Mouse (Mus musculus) gastrocnemius, adult 8-10 months (tissue): ENCODE results near the gene Kirrel. TPM values are rescaled to one million over a fixed set of nuclear protein-coding genes. Genes with fewer than 3 reads are reported as not detected.

Experiments
- DNase-seq, 2 experiments: peaks; one replicate each; pipeline ENCODE4 v3.0.0; 2022; ENCODE audit warnings: low spot score in 2 of 2
- total RNA-seq, 4 experiments: library from RNA; stranded (reverse); gene quantifications; 2 replicates each; pipeline ENCODE4 v1.2.4; 2022

Kirrel gene
- total RNA-seq, result 1 to 10 TPM; 1.9 to 4.3 (median 3.0) TPM

DNA sequence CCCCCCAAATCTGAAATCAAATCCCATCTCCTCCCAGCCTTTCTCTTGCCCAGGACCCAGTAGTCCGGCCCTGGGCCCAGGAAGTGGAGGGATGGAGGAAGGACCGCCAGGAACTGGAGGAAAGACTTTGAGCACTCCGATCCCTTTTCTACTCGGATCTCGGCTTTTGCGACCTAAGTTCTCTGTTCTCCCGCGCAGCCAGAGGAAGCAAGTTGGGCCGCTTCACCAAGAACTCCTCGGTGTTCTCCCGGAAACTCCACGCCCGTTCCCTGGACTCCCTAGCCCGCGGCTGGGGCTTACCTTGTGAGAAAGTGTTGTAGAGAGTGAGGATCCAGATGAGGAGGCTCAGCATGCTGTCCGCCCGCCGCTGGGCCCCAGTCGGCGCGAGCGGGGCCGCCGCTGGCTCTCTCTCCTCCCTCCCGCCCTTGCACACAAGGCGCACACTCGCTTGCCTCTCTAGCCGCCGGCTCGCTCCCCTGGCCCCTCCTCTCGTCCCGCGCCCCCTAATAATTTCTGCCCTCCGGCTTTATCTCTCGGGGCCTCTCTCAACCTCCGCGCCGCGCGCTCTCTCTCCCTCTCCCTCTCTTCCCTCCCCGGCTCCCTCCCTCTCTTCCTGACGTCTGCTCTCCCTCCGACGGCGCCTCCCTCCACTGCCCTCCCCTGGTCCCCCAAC, at the start of gene Kirrel:
TSS of gene Kirrel (minus strand) at position 652 of the 673 bp plus-strand sequence.
- DNase-seq, result peak; percentile 53 to 68

DNA sequence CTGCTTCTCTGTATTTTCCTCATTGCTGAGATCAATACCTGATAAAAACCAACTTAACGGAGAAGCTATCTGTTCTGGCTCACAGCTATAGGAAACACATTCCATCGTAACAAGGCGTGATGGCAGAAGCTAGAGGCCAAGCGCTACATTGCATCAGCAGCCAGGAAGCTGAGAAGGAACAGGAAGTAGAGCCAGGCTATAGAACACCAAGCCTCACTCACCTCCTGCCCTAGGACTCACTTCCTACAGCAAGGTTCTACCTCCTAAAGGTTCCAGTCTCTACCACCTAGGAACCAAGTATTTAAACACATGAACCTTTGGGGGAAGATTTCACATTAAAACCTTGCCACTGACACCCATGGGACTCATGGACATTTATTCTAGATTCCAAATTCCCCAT, 49.1 kb upstream of the Kirrel start:
- no peak for DNase-seq

DNA sequence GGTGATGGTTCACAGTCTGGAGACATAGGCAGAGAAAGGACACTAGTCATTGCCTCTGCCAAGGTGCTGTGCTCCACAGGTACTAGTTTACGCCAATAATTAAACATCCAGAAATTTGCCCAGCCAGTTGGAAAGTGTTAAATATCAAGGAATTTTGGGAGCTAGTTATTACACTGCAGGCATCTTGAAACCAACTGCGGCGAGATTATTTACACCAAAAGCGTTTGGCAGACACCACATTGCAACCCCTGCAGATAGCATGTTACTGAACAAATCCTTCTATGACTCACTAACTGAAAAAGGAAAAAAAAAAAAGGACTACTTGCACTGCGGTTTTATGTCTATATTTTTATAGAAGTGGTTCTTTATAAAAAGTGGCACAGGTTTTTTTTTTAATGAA, 47.8 kb upstream of the Kirrel start:
- DNase-seq, result no peak

DNA sequence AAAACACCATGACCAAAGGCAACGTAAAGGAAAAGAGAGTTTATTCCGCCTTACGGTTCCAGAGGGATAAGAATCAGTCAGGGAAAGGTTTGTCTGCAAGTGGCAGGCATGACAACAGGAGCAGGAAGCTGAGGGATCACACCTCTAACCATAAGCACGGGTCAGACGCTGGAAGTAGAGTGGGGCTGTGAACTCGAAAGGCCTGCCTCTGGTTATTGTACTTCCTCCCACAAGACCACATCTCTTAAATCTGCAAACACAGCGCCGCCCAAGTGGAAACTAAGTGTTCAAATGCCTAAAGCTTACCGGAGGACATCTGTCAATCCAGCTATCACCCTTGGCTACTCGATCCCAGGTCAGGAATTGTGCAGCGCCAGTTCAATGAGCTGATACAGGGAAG, 40.6 kb upstream of the Kirrel start:
- no peak for DNase-seq

DNA sequence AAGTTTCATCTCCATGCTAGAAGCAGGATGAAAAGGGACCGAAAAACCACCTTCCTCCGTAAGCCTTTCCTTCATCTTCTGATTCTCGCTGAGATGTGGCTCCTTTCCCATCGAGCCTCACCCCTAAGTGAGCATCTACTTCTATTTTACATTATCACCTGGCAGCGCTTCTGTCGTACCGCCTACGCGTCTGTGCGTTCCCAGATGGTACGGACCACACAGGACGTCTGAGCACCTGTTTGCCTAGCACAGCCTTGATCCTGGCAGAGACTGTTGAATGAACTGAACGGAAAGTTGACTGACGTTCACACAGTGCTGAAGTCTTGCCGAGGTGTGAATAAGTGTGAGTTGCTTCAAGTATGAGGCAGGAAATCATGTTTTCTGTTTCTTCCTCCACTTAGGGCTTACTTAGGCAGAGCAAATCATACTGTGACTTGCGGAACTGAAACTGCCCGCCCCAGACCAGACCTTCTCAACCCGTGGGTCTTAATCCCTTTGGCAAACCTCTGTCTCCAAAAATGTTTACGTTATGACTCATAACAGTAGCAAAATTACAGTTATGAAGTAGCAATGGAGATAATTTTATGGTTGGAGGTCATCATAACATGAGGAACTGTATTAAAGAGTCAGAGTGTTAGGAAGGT, 39.8 kb upstream of the Kirrel start:
- no peak for DNase-seq

DNA sequence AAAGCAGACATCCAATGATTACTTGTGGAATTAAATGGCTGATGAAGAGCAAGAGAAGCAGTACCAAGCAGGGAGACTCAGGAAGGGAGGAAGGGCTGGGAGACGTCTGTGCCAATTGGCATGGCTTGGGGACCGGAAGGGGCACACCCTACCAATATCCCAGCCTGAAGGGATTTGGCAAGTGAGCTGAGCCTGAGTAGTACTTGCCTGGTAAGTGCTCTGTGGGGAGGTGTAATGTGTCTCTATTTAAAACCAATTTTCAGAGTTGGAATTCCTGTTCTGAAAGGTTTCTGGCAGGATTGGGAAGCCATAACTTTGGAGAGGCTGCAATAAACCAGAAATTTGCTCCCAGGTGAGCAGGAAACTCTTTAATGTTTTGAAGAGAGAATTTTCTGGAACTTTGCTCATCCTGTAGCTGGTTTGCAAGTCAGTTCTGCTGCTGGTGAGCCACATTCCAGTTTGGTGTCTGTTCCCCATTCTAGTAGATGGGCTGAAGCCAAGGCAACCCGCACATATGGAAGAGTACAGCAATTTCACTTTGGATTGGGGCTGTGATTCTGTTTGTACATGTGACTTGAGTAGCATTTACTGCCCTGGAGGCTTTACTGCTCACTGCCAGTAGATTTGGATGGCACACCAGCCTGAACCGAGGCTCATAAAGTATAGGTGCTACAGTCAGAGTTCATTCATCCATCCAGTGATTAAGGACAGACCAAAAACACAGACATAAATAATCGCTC, 32.0 kb upstream of the Kirrel start:
- DNase-seq, result no peak

DNA sequence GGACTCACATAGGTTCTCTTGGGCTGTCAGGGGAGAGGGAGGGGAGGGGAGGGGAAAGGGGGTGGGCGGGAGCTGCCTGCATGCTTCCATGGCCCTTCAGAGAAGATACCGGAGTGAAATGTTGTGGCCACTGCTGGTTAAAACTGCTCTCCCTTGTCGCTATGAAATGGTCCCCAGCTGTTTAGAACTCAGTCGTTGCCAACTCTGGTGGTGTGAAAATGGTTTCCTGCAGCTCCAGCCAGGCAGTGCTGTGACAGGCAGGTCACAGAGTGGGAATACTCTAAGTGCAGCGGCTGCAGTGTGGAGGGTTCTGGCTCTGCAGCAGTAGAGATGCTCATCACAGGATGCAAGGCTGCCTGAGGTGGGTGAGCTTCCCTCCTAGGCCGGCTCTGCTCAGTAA, 22.1 kb upstream of the Kirrel start:
- no peak for DNase-seq

DNA sequence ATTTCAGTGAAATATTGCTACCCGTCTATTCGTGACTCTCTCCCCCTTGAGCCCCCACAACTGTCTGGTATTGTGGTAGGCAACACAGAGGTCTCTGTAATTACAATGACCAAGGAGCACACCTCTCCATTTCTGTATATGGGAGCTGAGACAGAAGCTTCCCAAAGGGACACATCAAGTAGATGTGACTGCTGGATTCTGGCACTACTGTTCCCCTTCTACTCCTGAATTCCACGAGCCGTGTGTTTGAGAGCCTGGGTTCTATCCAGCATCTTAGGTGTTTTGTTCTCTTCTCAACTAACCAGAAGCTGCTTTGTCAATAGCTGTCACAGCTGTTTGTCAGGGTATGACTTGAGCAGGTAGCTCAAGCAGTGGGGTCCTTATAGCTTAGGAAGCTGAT, 20.5 kb upstream of the Kirrel start:
- DNase-seq, result no peak

DNA sequence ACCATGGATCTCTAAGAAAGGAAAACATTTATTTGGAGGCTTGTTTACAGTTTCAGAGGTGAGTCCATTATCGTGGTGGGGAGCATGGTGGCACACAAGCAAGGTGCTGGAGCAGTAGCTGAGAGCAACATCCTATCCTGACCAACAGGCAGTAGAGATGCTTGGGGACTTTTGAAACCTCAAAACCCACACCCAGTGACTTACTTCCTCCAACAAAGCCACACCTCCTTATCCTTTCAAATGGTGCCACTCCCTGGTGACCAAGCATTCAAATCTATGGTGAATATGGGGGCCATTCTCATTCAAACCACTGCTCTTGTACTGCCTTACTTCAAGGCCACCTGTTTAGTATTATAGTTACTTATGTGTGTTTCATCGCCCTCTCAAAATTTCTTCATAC, 20.0 kb upstream of the Kirrel start:
- DNase-seq, result no peak

DNA sequence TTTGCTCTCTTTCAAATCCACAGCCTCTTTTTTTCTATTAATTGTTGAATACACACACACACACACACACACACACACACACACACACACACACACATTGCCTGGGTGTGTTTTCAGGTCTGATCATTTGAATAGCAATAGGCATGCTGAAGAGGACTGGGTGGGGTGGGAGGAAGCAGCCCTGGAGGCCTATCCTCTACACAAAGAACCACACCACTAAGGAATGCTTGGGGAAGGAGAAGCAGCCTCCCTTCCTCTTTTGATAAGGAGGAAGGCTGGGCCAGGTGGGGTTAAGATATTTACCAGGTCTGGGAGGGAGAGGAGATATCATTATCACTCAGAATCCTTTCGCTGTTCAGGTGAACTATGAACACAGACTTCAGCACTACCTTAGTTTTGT, 19.2 kb upstream of the Kirrel start:
- no peak for DNase-seq

DNA sequence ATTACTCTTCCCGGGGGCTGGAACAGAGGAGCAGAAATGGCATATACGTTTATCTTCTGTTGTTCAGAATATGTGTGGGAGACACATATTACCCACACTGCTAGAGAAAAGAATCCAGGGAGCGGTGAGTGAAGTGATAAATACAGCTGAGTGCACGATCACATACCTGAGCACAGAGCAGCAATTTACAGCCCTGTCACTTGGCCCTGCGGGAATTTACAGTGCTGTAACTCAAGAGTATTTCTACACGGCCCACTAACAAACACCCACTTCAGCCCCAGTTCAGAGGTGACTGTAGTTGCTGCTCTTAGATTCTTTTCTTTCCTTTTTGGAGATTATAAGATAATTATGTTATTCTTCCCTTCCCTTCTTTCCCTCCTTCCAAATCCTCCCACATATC, 18.8 kb upstream of the Kirrel start:
- DNase-seq, result no peak

DNA sequence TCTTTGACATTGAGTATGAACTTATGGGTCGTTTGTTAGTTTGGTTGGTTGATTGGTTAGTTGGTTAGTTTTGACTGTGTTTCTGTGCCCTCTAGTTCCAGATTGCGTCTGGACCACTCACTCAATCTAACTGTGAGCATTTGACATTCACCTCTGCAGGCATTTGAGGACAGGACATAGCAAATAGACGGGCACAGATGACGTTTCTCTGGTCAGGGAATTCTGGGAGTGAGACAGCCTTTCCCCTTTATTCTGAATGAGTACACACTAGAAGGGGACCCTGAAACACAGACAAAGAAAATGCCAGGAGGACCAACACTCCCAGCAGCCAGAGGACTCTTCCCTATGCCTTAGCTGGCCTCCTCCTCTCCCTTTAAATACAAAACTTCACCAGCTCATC, 2.1 kb upstream of the Kirrel start:
- no peak for DNase-seq

DNA sequence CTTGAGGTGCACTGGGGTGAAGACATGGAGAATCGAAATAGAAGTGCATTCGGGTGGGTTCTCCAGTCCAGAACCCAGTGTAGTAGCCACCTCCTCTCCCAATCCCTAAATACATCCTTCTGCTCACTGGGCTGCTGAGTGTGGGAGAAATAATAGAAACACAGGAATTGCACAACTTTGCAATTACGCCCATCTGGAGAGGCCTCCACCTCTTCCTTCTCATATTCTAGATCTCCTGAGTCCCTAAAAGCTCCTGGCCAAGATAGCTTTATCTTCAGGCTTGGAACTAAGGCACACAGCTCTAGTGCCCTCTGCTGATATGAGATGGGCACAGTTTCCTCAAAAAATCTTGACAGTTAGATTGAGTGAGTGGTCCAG, 880 bp upstream of the Kirrel start:
- DNase-seq, result no peak

DNA sequence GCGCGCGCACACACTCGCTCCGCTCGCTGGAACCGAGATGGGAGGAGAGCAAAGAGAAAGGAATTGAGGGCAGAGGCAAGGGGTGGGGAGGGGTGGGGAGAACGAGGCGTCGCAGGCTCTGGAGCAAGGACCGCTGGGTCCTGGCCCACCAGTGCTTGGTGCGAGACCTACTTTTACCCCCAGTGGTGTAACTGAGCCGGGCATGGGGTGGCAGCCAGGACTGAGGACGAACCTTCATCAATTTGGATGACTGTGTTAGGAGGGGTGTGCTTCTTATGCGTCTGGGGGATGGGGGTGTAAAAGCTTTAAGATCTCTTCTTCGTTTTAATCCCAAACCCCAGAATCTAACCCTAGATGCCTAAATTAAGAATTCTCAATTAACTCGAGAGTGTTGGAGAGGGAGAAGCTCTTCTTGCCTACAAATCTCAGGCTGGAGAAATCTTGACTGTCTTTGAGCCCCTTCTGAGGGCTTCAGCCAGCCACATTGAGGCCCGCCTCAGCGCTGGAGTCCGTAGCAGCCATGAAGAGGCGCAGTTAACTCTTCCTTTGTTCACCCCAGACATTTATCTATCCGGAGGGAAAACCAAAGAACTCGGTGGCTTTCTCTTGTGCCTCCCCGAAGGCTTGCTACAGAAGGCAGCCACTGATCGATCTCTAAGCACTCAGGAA, 356 bp upstream of the Kirrel start:
- no peak for DNase-seq

DNA sequence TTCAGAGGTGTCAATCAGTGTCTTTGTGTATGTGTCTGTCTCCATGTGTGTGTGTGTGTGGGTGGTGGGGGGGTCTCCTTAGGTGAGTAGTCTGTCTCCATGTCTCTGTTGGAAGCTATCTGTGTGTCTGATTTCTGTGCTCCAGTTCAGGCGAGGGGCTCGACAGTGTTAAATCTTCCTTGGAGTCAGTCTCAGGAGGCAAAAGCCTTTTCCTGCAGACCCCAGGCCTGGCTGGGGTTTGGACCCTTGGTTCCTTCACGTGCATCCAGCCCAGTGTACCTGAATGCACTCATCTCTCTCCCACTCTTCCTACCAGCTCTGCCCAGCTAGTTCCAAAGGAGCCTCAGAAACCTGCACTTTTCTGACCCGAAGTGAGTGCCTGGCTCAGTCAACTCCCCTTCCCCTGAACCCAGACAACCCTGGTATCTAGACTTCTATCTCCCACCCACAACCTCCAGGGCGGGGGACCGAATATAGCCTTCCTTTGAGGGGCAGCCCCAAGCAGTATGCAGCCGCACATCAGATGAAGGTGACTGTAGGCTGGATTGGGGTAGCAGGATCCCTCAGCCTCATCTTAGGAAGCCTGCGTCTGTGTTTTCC, 961 bp downstream of the Kirrel start:
- no peak for DNase-seq

DNA sequence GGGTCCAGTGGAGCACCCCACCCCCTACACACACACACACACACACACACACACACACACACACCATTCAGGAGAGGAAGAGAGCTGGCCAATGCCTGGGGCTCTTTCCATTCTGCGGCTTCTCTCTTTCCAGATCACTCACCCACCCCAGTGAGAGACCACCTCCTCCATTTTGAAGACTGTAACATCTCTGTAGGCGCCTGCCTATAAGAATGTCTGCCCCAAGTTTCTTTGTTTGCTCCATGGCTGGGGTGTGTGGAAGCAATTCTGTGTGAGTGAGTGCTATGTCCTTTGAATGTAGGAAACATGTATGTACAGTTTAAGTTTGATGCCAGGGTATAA, 1.5 kb downstream of the Kirrel start:
- no peak for DNase-seq

DNA sequence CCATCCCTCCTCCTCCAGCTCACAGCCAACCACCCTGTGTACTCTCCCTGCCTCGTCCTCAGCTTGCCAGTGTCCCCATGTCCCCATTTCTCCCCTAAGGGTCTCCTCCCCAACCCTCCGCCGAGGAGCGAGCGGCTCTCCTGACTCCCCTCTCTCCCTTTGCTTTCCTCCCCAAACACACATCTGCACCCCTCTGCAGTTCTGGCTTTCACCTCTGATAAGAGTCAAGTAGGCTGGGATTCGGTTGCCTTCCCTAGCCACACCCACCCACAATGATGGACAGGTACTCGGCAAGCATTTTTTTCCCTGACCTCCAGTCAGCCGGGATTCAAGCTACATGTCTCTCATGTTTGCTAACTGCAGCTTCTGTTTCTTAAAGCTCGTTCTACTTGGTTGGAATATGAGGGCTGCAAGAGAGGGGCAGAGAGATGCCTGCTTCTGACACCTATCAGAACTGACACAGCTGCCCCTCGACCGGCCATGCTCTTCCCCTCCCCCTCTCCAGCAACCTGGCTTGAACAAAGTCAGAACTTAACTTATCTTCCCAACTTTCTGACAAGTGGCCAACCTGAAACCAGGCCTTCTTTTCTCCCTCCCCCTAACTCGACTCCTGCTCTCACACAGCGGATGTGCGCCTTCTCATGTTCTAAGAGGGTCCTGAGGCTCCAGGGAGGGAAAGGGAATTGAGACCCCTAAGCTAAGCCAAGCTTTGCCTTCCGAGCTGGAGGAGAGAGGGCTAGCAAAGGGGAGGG, 2.0 kb downstream of the Kirrel start:
- DNase-seq, result no peak

DNA sequence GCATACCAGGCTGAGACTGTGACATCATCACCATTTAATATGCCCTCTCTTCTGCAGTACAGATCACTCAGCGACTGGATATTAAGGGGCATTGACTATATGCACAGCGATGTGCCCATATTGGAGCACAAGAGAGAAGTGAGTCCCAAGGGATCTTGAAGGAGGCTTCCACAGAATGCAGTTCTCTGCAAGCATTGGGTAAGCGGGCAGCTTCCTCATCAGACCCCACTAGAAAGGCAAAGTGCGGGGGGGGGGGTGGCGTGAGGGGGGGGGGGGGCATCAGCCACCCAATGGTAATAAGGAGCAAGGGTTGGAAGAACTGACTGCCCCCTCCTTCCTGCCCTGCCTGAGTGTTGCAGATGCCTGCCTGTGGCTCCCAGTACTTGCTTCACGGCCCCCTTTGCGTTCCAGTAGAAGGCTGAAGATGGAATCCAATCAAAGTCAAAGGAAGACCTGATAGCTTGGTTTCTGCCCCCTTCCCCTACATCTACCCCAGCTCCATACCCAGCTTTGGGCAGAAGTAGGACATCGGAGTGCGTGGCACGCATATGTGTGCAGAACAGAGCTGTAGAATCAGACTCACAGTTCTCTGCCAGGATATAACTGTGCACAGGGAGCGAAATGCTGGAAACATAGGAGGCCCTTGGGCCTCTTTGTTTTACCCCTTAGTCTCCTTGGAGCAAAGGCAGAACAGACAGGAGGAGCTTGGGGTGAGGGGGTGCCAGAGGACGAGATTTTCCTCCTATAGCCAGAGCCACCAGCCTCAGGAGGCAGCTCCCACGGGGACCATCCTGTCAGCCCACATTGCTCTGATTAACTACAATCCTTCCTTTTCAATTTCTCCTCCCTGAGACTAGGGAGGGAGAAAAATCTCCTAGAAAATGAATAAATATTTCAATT, 3.1 kb downstream of the Kirrel start:
- no peak for DNase-seq

DNA sequence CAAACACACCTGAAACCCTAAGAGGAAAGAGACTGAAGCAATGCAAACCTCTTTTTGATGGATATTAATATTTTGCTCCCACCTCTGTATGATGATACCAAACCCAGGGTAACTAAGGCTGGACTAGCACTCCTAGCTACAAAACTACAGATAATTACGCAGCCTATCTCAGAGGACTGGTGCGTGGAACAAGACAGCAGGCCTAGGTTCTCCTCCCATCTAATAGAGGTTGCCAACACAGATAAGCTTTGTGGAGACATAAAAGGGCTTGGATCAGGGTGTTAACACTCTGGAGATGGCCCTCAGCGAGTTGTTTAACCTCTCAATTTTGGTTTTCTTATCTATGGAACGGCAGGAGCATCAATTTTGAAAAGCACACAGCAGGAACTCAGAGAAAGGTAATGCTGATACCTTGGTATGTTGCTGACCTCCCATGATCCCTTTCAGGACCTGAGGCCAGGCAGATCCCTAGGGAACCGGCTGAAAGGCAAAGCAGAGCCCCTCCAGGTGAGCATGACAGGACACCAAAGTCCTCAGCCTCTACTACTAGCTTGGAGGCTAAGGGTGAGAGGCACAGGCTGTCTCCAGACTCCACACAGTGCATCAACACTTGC, 5.0 kb downstream of the Kirrel start:
- no peak for DNase-seq

DNA sequence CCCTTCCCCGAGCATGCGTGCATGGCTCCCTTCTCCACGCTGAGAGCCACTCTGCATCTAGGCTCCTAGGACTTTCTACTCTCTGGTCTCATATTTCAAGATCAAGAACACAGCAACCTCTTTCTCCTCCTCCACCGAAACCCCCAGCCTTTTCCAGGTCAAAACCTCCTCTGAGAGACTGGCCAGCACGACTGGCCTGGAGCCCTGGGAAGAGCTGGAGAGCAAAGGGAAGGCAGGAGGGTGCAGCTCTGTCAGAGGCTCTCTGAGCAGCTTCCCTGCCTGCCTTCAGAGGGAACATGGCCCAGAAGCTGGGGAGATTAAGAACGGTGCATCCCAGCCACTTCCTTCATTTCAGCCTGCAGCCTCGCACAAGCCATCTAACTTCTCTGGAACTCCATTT, 5.8 kb downstream of the Kirrel start:
- DNase-seq, result no peak
